Mouse (Mus musculus): ENCODE data around the gene Fbxo10.
"Not testable (repeated sequence)": the region's sequence is repeated elsewhere in the genome, so short reads cannot be mapped to it uniquely, and the experiment has no call there.

The Fbxo10 gene

DNA sequence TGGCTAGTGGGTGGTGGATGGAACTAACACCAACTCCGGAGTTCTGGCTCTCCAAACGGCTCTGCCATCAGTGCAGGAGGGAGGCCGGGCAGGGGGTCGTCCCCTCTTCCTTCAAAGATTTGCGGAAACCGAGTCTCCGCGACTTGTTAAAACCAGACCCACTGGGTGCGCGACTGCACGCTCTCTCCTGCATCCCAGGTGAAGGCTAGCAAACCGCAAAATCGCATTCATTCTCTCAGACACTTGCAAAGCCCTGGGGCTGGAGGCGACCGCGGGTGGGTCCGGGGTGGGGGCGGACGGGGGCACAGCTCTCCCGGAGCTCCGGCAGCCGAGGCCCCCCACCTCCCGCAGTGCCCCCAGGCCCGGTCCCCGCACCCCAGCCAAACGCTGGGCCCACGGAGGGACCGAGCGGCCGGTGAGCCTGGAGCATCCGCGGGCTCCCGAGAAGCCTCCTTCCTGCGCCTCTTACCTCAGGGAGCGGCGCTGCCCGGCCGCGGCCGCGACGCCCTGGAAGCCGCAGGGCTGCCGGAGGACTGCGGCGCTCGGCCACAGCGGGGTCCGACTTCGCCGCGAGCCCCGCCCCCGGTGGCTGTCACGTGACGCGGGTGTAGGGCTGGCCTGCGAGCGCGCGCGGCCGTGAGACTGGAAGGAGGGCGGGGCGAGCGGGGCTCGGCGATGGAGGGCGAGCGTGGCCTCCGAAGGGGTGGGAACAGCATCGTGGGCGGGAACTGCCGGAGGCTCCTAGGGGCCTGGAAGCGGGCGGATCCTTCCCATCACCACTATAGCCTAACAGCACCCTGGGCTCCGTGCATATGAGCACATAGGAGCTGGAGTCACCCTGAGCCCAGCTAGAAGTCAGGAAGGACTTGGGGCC lies at the start of gene Fbxo10:
TSS of gene Fbxo10 (minus strand) at position 584 of the 874 bp plus-strand sequence.
- DNase-seq (ENCODE audit: low spot score) = peak; percentile 87

GRCm38 (mm10) chr4:45131021-45131420 lies 46.6 kb upstream of the Fbxo10 start:
- DNase-seq (ENCODE audit: low spot score) = no peak

DNA sequence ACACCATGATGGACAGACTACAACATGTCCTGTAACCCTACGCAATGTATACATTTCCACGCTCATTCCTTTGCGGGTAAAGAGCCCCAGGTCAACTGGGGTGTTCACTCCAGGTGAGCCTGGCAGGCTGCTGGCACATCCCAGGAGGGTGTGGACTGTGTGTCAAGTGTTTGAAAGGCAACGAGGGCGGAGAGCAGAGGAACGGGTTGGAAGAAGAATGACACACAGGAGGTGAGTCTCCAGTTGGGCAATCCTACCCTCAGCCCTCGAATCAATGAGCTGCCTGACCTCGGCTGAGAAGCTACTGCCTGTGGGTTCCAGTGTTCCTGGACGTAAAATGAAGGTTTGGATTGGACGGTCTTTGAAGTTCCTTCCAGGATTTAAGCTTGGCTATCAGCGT lies 36.9 kb upstream of the Fbxo10 start:
- DNase-seq (ENCODE audit: low spot score) = no peak

DNA sequence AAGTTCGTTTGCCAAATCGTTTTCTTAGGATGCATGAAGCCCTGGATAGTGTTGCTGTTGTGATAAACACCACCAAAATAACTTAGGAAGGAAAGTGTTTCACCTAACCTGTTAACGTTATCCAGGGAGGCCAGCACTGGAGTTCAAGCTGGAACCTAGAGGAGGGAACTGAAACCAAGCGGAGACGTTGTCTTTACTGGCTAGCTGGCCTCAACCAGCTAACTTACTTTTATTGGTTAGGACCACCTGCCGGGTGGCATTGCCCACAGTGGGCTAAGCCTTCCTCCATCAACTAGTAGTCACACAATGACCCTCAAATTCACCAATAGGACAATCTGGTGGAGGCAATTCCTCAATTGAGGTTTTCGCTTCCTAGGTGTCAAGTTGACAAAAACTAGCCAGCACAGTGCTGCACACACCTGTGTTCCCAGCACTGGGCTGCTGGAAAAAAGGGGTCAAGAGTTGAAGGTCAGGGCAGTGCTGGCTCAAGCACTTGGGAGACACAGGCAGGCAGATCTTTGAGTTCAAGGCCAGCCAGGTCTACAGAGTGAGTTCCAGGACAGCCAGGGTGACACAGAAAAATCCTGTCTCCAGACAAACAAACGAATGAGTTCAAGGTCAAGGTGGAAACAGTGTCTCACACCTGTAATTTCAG lies 24.2 kb upstream of the Fbxo10 start:
- DNase-seq (ENCODE audit: low spot score) = no peak

DNA sequence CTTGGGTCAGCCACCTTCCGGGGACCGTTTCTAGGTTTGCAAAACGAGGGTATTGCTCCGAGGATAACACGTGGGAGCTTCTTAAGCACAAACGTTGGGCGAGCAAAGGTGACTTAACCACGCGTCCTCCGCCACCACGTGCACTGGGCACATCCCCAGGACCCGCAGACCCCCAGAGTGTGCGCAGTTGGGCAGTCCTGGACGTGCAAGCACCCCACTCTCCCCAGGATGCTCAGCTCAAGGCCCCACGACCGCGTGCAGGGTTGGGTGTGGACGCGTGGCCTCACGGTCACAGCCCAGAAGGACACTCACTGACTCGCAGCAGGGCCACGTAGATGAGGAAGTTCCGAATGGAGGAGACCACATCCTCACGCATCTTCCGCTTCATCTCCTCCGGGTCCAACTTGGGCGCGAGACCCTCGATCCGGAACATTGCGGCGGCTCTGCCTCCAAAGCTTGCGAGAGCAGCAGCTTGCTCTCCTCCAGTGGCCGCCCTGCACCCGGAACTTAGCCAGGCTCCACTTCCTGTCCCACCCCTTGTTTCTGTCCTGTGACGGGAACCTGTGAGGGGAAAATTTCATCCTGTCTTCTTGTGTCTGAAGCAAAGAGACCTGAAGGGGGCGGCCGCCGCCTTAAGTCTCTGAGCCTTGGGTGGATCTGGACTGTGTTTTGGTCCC lies 23.3 kb upstream of the Fbxo10 start, which contains the start of gene Tomm5:
TSS of gene Tomm5 (minus strand) at position 514 of the 677 bp plus-strand sequence.
- peak; percentile 80 for DNase-seq (ENCODE audit: low spot score)

DNA sequence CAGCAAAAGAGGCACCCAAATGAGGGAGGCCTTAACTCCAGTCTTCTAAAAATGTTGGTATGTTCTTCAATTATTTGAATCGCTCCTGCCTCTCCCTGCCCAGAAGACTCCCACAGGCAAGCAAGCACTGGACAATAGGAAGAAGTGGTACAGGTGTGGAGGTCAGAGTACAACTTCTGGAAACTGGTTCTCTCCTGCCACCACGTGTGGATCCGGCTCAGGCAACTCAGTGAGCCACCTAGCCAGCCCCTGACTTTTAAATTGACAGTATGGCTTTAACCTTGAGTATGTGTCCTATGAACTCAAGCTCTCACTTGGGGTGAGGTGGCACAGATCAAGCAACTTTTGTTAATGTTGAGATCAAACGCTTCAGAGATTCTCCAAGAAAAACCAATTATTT lies 22.7 kb upstream of the Fbxo10 start:
- no peak for DNase-seq (ENCODE audit: low spot score)

DNA sequence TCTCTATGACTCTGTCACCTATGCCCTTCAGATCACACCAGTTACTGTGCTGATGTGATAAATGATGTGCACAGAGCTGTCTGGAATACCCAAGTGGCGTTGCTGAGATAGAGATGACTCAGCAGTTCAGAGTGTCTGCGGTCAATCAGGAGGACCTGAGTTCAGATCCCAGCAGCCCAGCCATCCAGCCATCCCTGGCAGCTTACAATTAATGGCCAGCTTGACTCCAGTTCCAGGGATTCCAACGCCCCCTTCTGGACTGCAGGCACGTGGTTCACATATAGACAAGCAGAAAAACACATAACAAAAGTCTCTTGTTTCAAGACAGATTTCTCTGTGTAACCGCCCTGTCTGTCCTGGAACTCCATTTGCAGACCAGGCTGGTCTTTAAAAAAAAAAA lies 22.0 kb upstream of the Fbxo10 start:
- DNase-seq (ENCODE audit: low spot score) = no peak

DNA sequence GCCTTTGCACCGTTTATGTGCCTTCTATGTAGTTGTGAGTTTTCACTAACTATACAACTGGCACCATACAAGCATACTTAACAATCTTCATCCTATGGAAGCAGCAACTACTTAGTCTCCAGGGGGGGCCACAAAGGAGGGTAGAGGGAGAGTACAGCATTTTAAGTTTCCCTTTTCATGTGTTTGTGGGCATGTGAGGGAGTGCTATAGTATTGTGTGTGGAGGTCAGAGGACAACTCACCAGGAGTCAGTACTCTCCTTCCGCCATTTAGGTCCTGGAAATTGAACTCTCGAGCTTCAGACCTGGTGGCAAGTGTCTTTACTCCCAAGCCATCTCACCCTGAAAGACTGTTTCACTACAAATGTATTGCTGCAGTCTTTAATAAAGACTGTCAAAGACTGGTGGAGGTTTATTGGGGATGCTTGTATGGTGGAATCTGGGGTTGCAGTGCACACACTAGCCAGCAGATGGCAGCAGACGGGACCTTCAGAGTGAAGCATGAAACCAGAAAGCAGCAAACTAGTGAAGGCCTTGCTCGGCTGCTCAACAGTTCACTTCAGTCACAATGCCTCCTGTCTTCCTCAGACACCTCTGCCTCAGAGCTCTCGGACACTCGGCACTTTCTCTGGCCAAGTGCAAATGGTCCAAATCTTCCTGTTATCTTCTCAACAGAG lies 12.9 kb upstream of the Fbxo10 start:
- DNase-seq (ENCODE audit: low spot score) = peak; percentile 55

DNA sequence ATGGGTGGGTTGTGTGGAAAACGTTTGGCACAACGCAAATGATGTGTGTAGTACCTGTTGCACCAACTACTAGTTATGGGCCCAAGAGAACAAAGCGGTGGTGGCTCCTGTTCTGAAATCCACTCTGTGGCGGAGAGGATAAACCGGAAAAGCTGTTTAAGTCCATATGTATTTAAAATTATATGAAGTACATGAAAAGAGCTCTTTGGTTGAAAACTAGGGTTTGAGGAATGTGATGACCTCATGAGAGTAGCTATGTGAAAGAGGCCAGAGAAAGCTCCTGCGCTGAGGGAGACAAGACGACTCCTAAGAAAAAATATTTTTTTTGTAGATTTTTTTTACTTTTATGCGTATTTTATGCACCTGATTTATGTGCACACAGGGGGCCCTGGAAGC lies 489 bp upstream of the Fbxo10 start:
- DNase-seq (ENCODE audit: low spot score) = no peak

DNA sequence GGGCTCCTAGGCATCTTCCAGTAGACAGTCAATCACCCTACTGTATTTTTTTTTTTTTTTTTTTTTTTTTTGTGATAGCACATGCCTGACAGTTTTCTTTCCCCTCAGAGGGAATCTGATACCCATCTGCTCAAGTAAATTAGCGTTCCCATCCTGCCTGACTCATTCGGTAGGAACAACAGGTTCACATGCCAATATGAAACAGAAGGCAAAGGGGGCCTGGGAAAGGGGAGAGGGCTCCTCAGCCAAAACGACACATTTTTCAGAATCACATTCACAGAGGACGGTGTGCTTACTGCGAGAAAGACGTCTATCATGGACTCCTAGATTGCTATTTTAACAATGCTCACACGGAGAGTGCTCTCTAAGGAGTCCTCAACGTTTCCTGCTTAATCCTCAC lies 917 bp downstream of the Fbxo10 start:
- no peak for DNase-seq (ENCODE audit: low spot score)

GRCm38 (mm10) chr4:45082951-45083350 lies 1.5 kb downstream of the Fbxo10 start:
- no peak for DNase-seq (ENCODE audit: low spot score)

DNA sequence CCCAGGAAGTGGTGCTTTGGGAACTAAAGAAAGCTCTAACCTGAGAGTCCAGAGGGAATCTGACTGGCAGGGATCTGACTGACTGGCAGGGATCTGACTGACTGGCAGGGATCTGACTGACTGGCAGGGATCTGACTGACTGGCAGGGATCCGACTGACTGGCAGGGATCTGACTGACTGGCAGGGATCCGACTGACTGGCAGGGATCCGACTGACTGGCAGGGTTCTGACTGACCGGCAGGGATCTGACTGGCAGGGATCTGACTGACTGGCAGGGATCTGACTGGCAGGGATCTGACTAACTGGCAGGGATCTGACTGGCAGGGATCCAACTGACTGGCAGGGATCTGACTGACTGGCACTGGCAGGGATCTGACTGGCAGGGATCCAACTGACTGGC lies 3.4 kb downstream of the Fbxo10 start:
- DNase-seq (ENCODE audit: low spot score) = not testable (repeated sequence)

- no peak for DNase-seq (ENCODE audit: low spot score)
Measured at GRCm38 (mm10) chr4:45073544-45073943, 10.9 kb downstream of the Fbxo10 start.

DNA sequence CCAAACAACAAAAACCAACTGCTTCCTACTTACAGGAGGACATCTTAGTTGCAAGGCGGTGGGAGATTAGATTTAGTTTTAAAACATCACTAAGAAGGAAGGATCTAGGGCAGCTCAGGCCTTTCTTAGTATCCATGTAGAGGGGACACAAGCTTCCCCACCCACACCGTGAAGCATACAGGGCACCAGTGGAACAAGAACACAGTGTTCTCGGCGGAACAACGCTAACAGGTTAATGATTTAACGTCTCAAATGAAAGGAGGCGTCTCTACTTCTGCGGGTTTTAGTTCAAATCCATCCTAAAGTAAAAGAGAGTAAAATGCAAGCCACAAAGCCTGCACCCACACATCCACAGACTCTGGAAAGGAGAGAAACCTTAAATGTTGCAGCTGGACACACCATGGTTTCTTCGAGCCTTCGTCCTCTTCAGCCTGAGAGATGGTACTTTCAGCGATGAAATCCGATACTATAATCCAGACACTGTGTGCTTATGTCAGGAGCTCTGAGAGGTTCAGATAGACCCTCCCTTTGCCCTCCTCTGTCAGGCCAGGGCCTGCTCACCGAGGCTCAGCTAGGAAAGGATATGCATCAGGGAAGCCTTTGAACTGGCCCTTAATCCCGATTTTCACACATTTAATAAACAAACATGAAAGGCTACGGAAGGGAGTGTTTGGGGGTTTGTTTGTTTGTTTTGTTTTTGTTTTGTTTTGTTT lies 12.0 kb downstream of the Fbxo10 start:
- DNase-seq (ENCODE audit: low spot score) = no peak

DNA sequence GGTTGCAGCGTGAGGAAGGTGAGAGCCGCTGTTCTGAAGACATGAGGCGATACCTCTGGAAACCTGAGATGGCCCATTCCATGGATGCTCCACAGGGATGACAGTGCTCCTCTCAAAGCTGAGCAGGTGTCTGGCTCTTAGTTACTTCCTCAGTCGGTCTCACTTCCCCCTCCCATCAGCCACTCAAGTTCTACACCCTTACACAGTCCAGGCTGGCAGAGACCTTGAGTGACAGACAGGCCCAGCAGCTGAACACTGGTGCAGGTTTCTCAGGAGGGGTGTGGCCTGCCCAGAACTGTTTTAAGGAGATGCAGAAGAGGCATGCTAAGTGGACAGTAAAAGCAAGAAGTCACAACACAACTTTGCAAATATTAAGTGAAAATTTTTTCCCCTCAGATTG lies 16.7 kb downstream of the Fbxo10 start:
- DNase-seq (ENCODE audit: low spot score) = no peak

- DNase-seq (ENCODE audit: low spot score) = no peak
Measured at GRCm38 (mm10) chr4:45066036-45066730, 18.2 kb downstream of the Fbxo10 start.

DNA sequence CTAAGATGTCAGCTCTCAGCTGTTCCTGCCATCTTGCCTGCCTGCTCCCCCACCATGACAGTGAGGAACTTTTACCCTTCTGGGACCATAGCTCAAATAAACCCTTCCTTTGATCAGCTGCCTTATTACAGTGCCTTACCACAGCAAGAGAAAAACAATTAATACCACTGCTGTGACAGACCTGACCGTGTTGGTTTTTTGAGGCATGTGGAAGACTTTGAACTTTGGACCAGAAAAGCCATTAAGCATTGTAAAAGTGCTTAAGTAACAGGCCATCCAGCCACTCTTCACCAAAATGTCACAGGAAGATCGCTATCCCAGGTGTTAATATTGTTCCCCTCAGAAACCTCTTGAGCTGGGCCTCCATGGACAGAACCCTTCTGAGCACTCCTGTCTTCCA lies 19.8 kb downstream of the Fbxo10 start:
- no peak for DNase-seq (ENCODE audit: low spot score)

DNA sequence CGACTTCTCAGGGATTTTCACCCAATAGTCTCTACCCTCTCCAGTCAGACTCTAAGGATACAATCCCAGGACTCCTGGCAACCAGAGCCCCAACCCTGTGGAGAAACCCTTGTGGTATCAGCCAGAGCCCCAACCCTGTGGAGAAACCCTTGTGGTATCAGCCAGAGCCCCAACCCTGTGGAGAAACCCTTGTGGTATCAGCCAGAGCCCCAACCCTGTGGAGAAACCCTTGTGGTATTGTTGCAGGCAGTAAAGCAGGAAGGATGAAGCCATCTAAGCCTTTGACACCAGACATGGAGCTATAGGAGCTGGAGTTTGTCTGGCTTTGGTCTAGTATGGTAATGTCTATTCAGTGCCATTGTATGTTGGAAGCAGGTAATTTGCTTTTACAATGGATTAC lies 20.6 kb downstream of the Fbxo10 start:
- DNase-seq (ENCODE audit: low spot score) = not testable (repeated sequence)

- DNase-seq (ENCODE audit: low spot score) = no peak
Measured at GRCm38 (mm10) chr4:45055451-45055850, 29.0 kb downstream of the Fbxo10 start.

- DNase-seq (ENCODE audit: low spot score) = peak; percentile 11
Measured at GRCm38 (mm10) chr4:45054862-45055261, 29.5 kb downstream of the Fbxo10 start.

DNA sequence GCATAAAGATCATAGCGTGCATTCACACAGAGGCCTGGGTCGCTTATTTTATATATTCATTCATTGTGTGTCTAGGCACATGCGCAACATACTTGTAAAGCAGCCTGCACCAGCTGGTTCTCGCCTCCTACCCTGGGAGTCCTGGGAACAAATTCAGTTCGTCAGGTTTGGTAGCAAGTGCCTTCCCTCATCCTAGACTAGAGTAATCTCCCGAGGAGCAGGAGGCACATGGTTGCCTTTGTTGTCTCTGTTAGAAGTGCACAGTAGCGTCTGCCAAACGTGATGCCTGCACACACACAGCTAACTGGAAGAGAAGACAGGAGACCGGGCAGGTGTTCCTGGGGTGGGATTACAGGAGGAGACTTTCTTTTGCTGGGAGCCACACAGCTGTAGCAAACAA lies 36.4 kb downstream of the Fbxo10 start:
- no peak for DNase-seq (ENCODE audit: low spot score)

All from ovary, postnatal 14 days (tissue).